Mouse (Mus musculus) heart, embryonic 15.5 days (tissue): ENCODE results near the gene Sigmar1. TPM values are rescaled to one million over a fixed set of nuclear protein-coding genes. Genes with fewer than 3 reads are reported as not detected.
A peak's percentile ranks its signal among the peaks of the same experiment; 100 is the strongest.
"Not testable (repeated sequence)": the region's sequence is repeated elsewhere in the genome, so short reads cannot be mapped to it uniquely, and the experiment has no call there.

Source experiments
- ATAC-seq: fragments of 200-750 bp; cut with Nextera tagmentation; replicated peaks from 2 replicates; pipeline ENCODE4 v1.8.0; 2017; ENCODE audit warnings: low read depth, moderate TSS enrichment; ENCODE audit not compliant: insufficient number of reproducible peaks, insufficient read depth, low FRiP score
- H3K27ac ChIP-seq: fragments of 300-500 bp; sonication (generic); 2 replicates; pipeline ENCODE4 v1.5.1; 2015; ENCODE audit warnings: mild to moderate bottlenecking, inconsistent platforms
- H3K27me3 ChIP-seq: fragments of 300-500 bp; sonication (generic); 2 replicates; pipeline ENCODE4 v1.6.1; 2015; ENCODE audit warnings: inconsistent platforms
- H3K36me3 ChIP-seq: fragments of 300-500 bp; sonication (generic); 2 replicates; pipeline ENCODE4 v1.6.1; 2015; ENCODE audit warnings: mild to moderate bottlenecking, inconsistent platforms
- H3K4me1 ChIP-seq: fragments of 300-500 bp; sonication (generic); replicated peaks from 2 replicates; pipeline ENCODE4 v1.6.1; 2015; ENCODE audit warnings: inconsistent platforms
- H3K4me2 ChIP-seq: fragments of 300-500 bp; sonication (generic); 2 replicates; pipeline ENCODE4 v1.6.1; 2015; ENCODE audit warnings: inconsistent platforms, mild to moderate bottlenecking, moderate library complexity
- H3K4me3 ChIP-seq: fragments of 300-500 bp; sonication (generic); 2 replicates; pipeline ENCODE4 v1.5.1; 2015; ENCODE audit warnings: mild to moderate bottlenecking, inconsistent platforms
- H3K9ac ChIP-seq: fragments of 300-500 bp; sonication (generic); 2 replicates; pipeline ENCODE4 v1.6.1; 2015; ENCODE audit warnings: mild to moderate bottlenecking, inconsistent platforms
- H3K9me3 ChIP-seq: fragments of 300-500 bp; sonication (generic); replicated peaks from 2 replicates; pipeline ENCODE4 v1.6.1; 2016; ENCODE audit warnings: inconsistent platforms
- WGBS: fragments of 180-500 bp; shearing (Covaris S2); methylation state at CpG from one replicate; pipeline ENCODE4 v1.1.7; 2015; ENCODE audit warnings: mixed read lengths; 5-methylcytosine and 5-hydroxymethylcytosine counted together
- polyA plus RNA-seq: library from polyadenylated mRNA; unstranded; fragments of >200 nt; fragmentation: Nextera tagmentation; extraction: Ambion mirVana; gene quantifications from 2 replicates; pipeline ENCODE4 v1.2.1, GENCODE M21; 2015

The Sigmar1 gene
- polyA plus RNA-seq, 1 experiment from 2014 or later = 41.7 TPM

- Histone ChIP-seq H3K4me2 (peak overlapping the region; percentile 52), H3K4me3 (0 out of 2 replicates have a peak overlapping the region, but pooled peaks have one; percentile 18)
- not testable (repeated sequence) for H3K9me3 ChIP-seq
These were observed 60.2 kb downstream of the Sigmar1 start for GRCm38 (mm10) chr4:41695800-41696199.

GRCm38 (mm10) chr4:41693511-41693910 lies 62.4 kb downstream of the Sigmar1 start:
- WGBS = 17% methylated on average over 4 of the region's 4 CpGs
- H3K36me3 ChIP-seq = not testable (repeated sequence)

More at GRCm38 (mm10) chr4:41695800-41696199, 60.2 kb downstream of the Sigmar1 start:
- ATAC-seq, H3K4me1 ChIP-seq, H3K36me3 ChIP-seq, H3K9ac ChIP-seq, H3K27ac ChIP-seq, H3K27me3 ChIP-seq: not testable (repeated sequence)
- WGBS = 4% methylated on average over 12 of the region's 38 CpGs

GRCm38 (mm10) chr4:41690014-41690413 lies 65.9 kb downstream of the Sigmar1 start:
- H3K4me2 ChIP-seq, H3K27ac ChIP-seq, H3K4me3 ChIP-seq, H3K36me3 ChIP-seq, H3K4me1 ChIP-seq, ATAC-seq, H3K27me3 ChIP-seq, H3K9ac ChIP-seq, H3K9me3 ChIP-seq: not testable (repeated sequence)
- no CpG with 5 or more reads among the region's 4 CpGs for WGBS

More at GRCm38 (mm10) chr4:41693511-41693910, 62.4 kb downstream of the Sigmar1 start:
- H3K4me2 ChIP-seq, ATAC-seq, H3K27me3 ChIP-seq, H3K9ac ChIP-seq, H3K9me3 ChIP-seq, H3K4me3 ChIP-seq, H3K27ac ChIP-seq, H3K4me1 ChIP-seq: not testable (repeated sequence)

- not testable (repeated sequence) for H3K27ac ChIP-seq, H3K36me3 ChIP-seq, H3K9me3 ChIP-seq, ATAC-seq, H3K4me2 ChIP-seq, H3K4me1 ChIP-seq, H3K9ac ChIP-seq, H3K4me3 ChIP-seq, H3K27me3 ChIP-seq
- 49% methylated on average over 1 of the region's 1 CpGs for WGBS
These were observed 67.4 kb downstream of the Sigmar1 start for GRCm38 (mm10) chr4:41688562-41688961.

Other genes with a start within 250 kb of the Sigmar1 start
- gene 1110017D15Rik, start 238.8 kb downstream of the Sigmar1 start, polyA plus RNA-seq = 0.77 and 0.95 TPM in 2 replicates
- 2.4 and 2.7 TPM in 2 replicates for gene Fam219a, start 186.6 kb downstream of the Sigmar1 start, polyA plus RNA-seq
- gene Dnaic1, start 186.4 kb downstream of the Sigmar1 start, polyA plus RNA-seq = 1.5 and 3.8 TPM in 2 replicates
- 3.3 and 5.8 TPM in 2 replicates for gene Enho, start 115.8 kb downstream of the Sigmar1 start, polyA plus RNA-seq
- 2.0 and 3.9 TPM in 2 replicates for gene Cntfr, start 59.1 kb downstream of the Sigmar1 start, polyA plus RNA-seq
- 130 and 164 TPM in 2 replicates for gene Il11ra1, start 56.2 kb downstream of the Sigmar1 start, polyA plus RNA-seq
- 42.7 and 47.4 TPM in 2 replicates for gene Rpp25l, start 42.6 kb downstream of the Sigmar1 start, polyA plus RNA-seq
- 122 and 125 TPM in 2 replicates for gene Dctn3, start 33.0 kb downstream of the Sigmar1 start, polyA plus RNA-seq
- gene Arid3c, start 25.0 kb downstream of the Sigmar1 start, polyA plus RNA-seq = not detected in 2 replicates
- 54.8 and 59.2 TPM in 2 replicates for gene Galt, start 929 bp downstream of the Sigmar1 start, polyA plus RNA-seq
- gene Ccl27a, start 18.1 kb upstream of the Sigmar1 start, polyA plus RNA-seq = 40.2 and 47.1 TPM in 2 replicates
- gene Gm21541, start 147.5 kb upstream of the Sigmar1 start, polyA plus RNA-seq = 11.5 and 20.4 TPM in 2 replicates
- 1.9 and 2.5 TPM in 2 replicates for gene Gm20878, start 185.4 kb upstream of the Sigmar1 start, polyA plus RNA-seq
- gene Fam205a4, start 209.9 kb upstream of the Sigmar1 start, polyA plus RNA-seq = 0.11 TPM in 1 of 2 replicates, not detected in the other